ENCODE assay signal across 26 mouse cellular contexts in genomic region chr4:97829336-97830050, GRCm38 (mm10). TPM values are rescaled to one million over a fixed set of nuclear protein-coding genes. Genes with fewer than 3 reads are reported as not detected.
DNase-seq lines count a peak whose midpoint lies in the region; ATAC-seq and TF ChIP-seq lines count a peak whose summit lies in the region.
"Had no signal": no experiment of that assay in that cellular context is flagged by ENCODE, and none has a peak within 500 bp of the region (broad histone marks: within the 10 kb centered on the region; RNA-seq: fewer than 3 reads in every experiment).

No protein-coding gene starts in this region.

- TF ChIP-seq EP300 in heart, adult 2 months (IDR thresholded peaks at IDR 0.05; ENCODE audit: insufficient read depth, low read depth, low read length) = no peak
- no peak for TF ChIP-seq EP300 in MEL (IDR thresholded peaks at IDR 0.05; ENCODE audit: low read depth in 1 of 2, low read length in 2 of 2)

- intact Hi-C loops in heart, adult 2 months (cut with DNase I) = loop anchor here (2.0 kb wide), 1 partner anchor 23 kb away; no protein-coding TSS in a partner anchor
- intact Hi-C loops in heart, postnatal 14 days (cut with DNase I) = no loop called here

- no peak for TF ChIP-seq RAD21 in MEL (IDR thresholded peaks at IDR 0.05; ENCODE audit: low read depth, low read length)

- peaks cover 46% of the 10 kb centered on the region for H3K4me1 ChIP-seq in heart, embryonic 10.5 days
- peaks cover 15% of the 10 kb centered on the region for H3K4me1 ChIP-seq in heart, adult 2 months (ENCODE audit: control insufficient read depth, insufficient read depth, low read length)
- H3K4me1 ChIP-seq in heart, embryonic 15.5 days (replicated peaks) = peaks cover 74% of the 10 kb centered on the region
- peaks cover 33 to 38% of the 10 kb centered on the region in 2 experiments for H3K4me1 ChIP-seq in MEL (ENCODE audit: control insufficient read depth in 1 of 2, insufficient read depth in 2 of 2, low read length in 2 of 2)
- no peaks in the 10 kb centered on the region; the same call in 1 of the 2 replicates for H3K4me1 ChIP-seq in bone marrow, adult 2 months (ENCODE audit: control insufficient read depth, insufficient read depth, low read length)

- no peak overlapping the region for H3K9ac ChIP-seq in heart, adult 2 months (ENCODE audit: low read depth, low read length)
- H3K9ac ChIP-seq in heart, embryonic 15.5 days = no peak overlapping the region
- peak overlapping the region; percentile 58 for H3K9ac ChIP-seq in MEL (ENCODE audit: control insufficient read depth, low read depth, low read length, poor library complexity, severe bottlenecking)
- H3K9ac ChIP-seq: forebrain, embryonic 13.5 days; hindbrain, embryonic 14.5 days had no signal

- peaks cover 1% of the 10 kb centered on the region; the same call in 1 of the 2 replicates for H3K79me2 ChIP-seq in heart, adult 2 months (replicated peaks; ENCODE audit: control insufficient read depth, insufficient read depth, low read length)
- H3K79me2 ChIP-seq in MEL (ENCODE audit: control insufficient read depth, insufficient read depth, low read length, poor library complexity) = peaks cover 61% of the 10 kb centered on the region

- DNase-seq in heart, embryonic 10.5 days (ENCODE audit: low spot score) = no peak
- no peak for DNase-seq in heart, adult 2 months
- DNase-seq in heart, postnatal 14 days = no peak
- DNase-seq in MEL (ENCODE audit: low read depth, low spot score) = peak; percentile 78
- DNase-seq: adrenal gland, adult 8-10 months; adrenal gland, postnatal 25 days; B cell, adult 2 months; cerebellum, adult 18-20 months; cerebellum, adult 9-10 months; cerebellum, postnatal 14 days; gastrocnemius, postnatal 10 days; heart, postnatal 4 days; kidney, adult 2 months had no signal

- H3K36me3 ChIP-seq in heart, embryonic 10.5 days = no peaks in the 10 kb centered on the region
- peaks cover 29% of the 10 kb centered on the region for H3K36me3 ChIP-seq in heart, adult 2 months (ENCODE audit: control insufficient read depth, insufficient read depth, low read length)
- no peaks in the 10 kb centered on the region; the same call in 1 of the 2 replicates for H3K36me3 ChIP-seq in heart, embryonic 15.5 days
- H3K36me3 ChIP-seq in MEL (ENCODE audit: control insufficient read depth in 1 of 2, insufficient read depth in 2 of 2, low read length in 2 of 2) = peaks cover 8 to 78% of the 10 kb centered on the region in 2 experiments
- H3K36me3 ChIP-seq: forebrain, embryonic 10.5 days had no signal

- H3K27ac ChIP-seq in heart, embryonic 10.5 days = 0 out of 2 replicates have a peak overlapping the region, but pooled peaks have one; percentile 22
- no peak overlapping the region for H3K27ac ChIP-seq in heart, adult 2 months
- peak overlapping the region; percentile 42 for H3K27ac ChIP-seq in heart, embryonic 15.5 days
- H3K27ac ChIP-seq in MEL (ENCODE audit: control insufficient read depth, low read depth, low read length) = peak overlapping the region; percentile 97
- peak overlapping the region; percentile 33 for H3K27ac ChIP-seq in bone marrow, adult 2 months (ENCODE audit: control insufficient read depth, insufficient read depth, low read depth, low read length, poor library complexity)
- H3K27ac ChIP-seq: forebrain, embryonic 10.5 days; forebrain, embryonic 13.5 days; hindbrain, embryonic 14.5 days; hindbrain, postnatal 0 days had no signal

- TF ChIP-seq POLR2A in heart, adult 2 months (IDR thresholded peaks at IDR 0.05; ENCODE audit: insufficient read depth, low read depth, low read length) = no peak
- TF ChIP-seq POLR2A in MEL (IDR thresholded peaks at IDR 0.05; ENCODE audit: control insufficient read depth in 1 of 2, insufficient read depth in 1 of 2, low read depth in 1 of 2, low read length in 2 of 2, poor library complexity in 1 of 2) = peak; percentile 31 to 39; a peak in 1 of 4 replicates
- TF ChIP-seq POLR2A in bone marrow, adult 2 months (IDR thresholded peaks at IDR 0.05; ENCODE audit: borderline replicate concordance, control insufficient read depth, low read depth, low read length) = no peak

- whole genome bisulfite sequencing in heart, embryonic 10.5 days = 72% methylated on average over 11 of the region's 12 CpGs
- 82% methylated on average over 12 of the region's 12 CpGs for WGBS in heart, adult 2 months
- 81% methylated on average over 12 of the region's 12 CpGs for WGBS in heart, embryonic 15.5 days
- 76% methylated on average over 11 of the region's 12 CpGs for WGBS in bone marrow, adult 2 months

- TF ChIP-seq CTCF in heart, adult 2 months (IDR thresholded peaks at IDR 0.05) = no peak
- TF ChIP-seq CTCF in MEL (IDR thresholded peaks at IDR 0.05 in 2 of 3, conservative IDR thresholded peaks at IDR 0.05 in 1 of 3; ENCODE audit: control insufficient read depth in 1 of 3, insufficient read depth in 1 of 3, low read depth in 2 of 3, low read length in 3 of 3, poor library complexity in 1 of 3, severe bottlenecking in 1 of 3) = no peak
- no peak for TF ChIP-seq CTCF in bone marrow, adult 2 months (IDR thresholded peaks at IDR 0.05; ENCODE audit: control insufficient read depth, insufficient read depth, low read length)

- H3K27me3 ChIP-seq in heart, embryonic 10.5 days (ENCODE audit: insufficient read depth, poor library complexity, severe bottlenecking) = no peaks in the 10 kb centered on the region
- no peaks in the 10 kb centered on the region for H3K27me3 ChIP-seq in heart, adult 2 months (ENCODE audit: control insufficient read depth, insufficient read depth, low read length)
- H3K27me3 ChIP-seq in heart, embryonic 15.5 days = no peaks in the 10 kb centered on the region
- H3K27me3 ChIP-seq in MEL (ENCODE audit: control insufficient read depth in 1 of 2, insufficient read depth in 2 of 2, low read length in 2 of 2) = no peaks in the 10 kb centered on the region
- H3K27me3 ChIP-seq: CH12.LX; forebrain, embryonic 13.5 days had no signal

- no peak for ATAC-seq in heart, embryonic 15.5 days (replicated peaks; ENCODE audit: insufficient number of reproducible peaks, insufficient read depth, low FRiP score, low read depth)
- no peak for ATAC-seq in inflammation-experienced regulatory T-cells, adult 6 months
- ATAC-seq: activated CD4-positive, CD25-positive, alpha-beta regulatory T cell, adult 4 months; forebrain, embryonic 13.5 days; forebrain, embryonic 16.5 days; hindbrain, postnatal 0 days; intestine, postnatal 0 days had no signal

- no peak overlapping the region for H3K4me3 ChIP-seq in heart, embryonic 10.5 days
- H3K4me3 ChIP-seq in heart, adult 2 months = no peak overlapping the region
- no peak overlapping the region for H3K4me3 ChIP-seq in heart, embryonic 15.5 days
- H3K4me3 ChIP-seq in MEL (ENCODE audit: control insufficient read depth in 1 of 2, insufficient read depth in 1 of 2, low read depth in 2 of 2, low read length in 2 of 2) = peak overlapping the region in 1 of 2 experiments; percentile 50; a peak in 3 of 4 replicates
- H3K4me3 ChIP-seq in bone marrow, adult 2 months (replicated peaks; ENCODE audit: control insufficient read depth, low read depth, low read length) = no peak overlapping the region
- H3K4me3 ChIP-seq: forebrain, embryonic 10.5 days; forebrain, embryonic 13.5 days had no signal

- no peak overlapping the region for H3K4me2 ChIP-seq in heart, embryonic 15.5 days
- H3K4me2 ChIP-seq: forebrain, embryonic 13.5 days; hindbrain, embryonic 14.5 days had no signal

- H3K9me3 ChIP-seq in heart, embryonic 10.5 days = no peaks in the 10 kb centered on the region
- H3K9me3 ChIP-seq in heart, embryonic 15.5 days (replicated peaks) = no peaks in the 10 kb centered on the region
- H3K9me3 ChIP-seq in MEL (replicated peaks; ENCODE audit: insufficient read depth, low read length) = no peaks in the 10 kb centered on the region
- H3K9me3 ChIP-seq: forebrain, embryonic 13.5 days had no signal

TF ChIP-seq in MEL, 35 proteins besides CTCF, POLR2A, EP300 and RAD21 (continues in another document):
- TF ChIP-seq SIN3A (IDR thresholded peaks at IDR 0.05; ENCODE audit: low read length) (no peak), MXI1 (IDR thresholded peaks at IDR 0.05; ENCODE audit: low read depth, low read length) (0 out of 2 replicates have a peak, but pooled peaks have one; percentile 65), USF1 (IDR thresholded peaks at IDR 0.05; ENCODE audit: low read depth, low read length) (peak; percentile 78), UBTF (IDR thresholded peaks at IDR 0.05; ENCODE audit: borderline replicate concordance, insufficient read depth, low read depth, low read length) (0 out of 2 replicates have a peak, but pooled peaks have one; percentile 19), MAX (IDR thresholded peaks at IDR 0.05; ENCODE audit: low read length) (peak; percentile 82), ZC3H11A (IDR thresholded peaks at IDR 0.05; ENCODE audit: low read depth, low read length) (no peak), ELF1 (IDR thresholded peaks at IDR 0.05; ENCODE audit: low read depth, low read length) (no peak), NELFE (IDR thresholded peaks at IDR 0.05; ENCODE audit: low read depth, low read length) (no peak)

RNA-seq across cellular contexts. Expression of gene E130114P18Rik, which starts 51.6 kb away (rescaled TPM):
- polyA plus RNA-seq in heart, embryonic 10.5 days (2016; fragmentation: Nextera tagmentation; extraction: Ambion mirVana) = 0.33 and 1.1 TPM in 2 replicates
- total RNA-seq in heart, adult 2 months (2021) = not detected
- polyA plus RNA-seq in heart, adult 2 months (2012; rRNA removed) = 0.15 TPM in 1 of 2 replicates, not detected in the other
- 0.25 and 0.30 TPM in 2 replicates for polyA plus RNA-seq in heart, embryonic 15.5 days (2015; fragmentation: Nextera tagmentation; extraction: Ambion mirVana)
- not detected for total RNA-seq in heart, postnatal 14 days (2021)
- not detected in 2 replicates for total RNA-seq in MEL (2012; rRNA removed)
- not detected for polyA plus RNA-seq in MEL (2012; ENCODE audit: insufficient read depth in 1 of 2, insufficient read length in 2 of 2, low read depth in 1 of 2, low replicate concordance in 2 of 2, missing spikeins in 1 of 2)
- polyA plus RNA-seq in bone marrow, adult 2 months (2011; ENCODE audit: insufficient read depth, insufficient read length, low replicate concordance, missing spikeins) = not detected in 2 replicates
- not detected for polyA plus RNA-seq in inflammation-experienced regulatory T-cells, adult 6 months (2017; shearing (Covaris generic))
- total RNA-seq: CH12.LX; granulocyte monocyte progenitor cell, adult 5-6 weeks; heart, postnatal 4 days had no signal
- polyA plus RNA-seq: activated CD4-positive, CD25-positive, alpha-beta regulatory T cell, adult 4 months; G1E had no signal

RNA-seq across cellular contexts. Expression of gene Nfia, which starts 57.0 kb away (rescaled TPM):
- polyA plus RNA-seq in heart, embryonic 10.5 days (2016; fragmentation: Nextera tagmentation; extraction: Ambion mirVana) = 14.4 and 19.6 TPM in 2 replicates
- 100 to 1,000 TPM; 126 to 128 TPM for total RNA-seq in heart, adult 2 months (2021)
- polyA plus RNA-seq in heart, adult 2 months (2012; rRNA removed) = 70.3 and 75.6 TPM in 2 replicates
- polyA plus RNA-seq in heart, embryonic 15.5 days (2015; fragmentation: Nextera tagmentation; extraction: Ambion mirVana) = 46.8 and 47.9 TPM in 2 replicates
- total RNA-seq in heart, postnatal 14 days (2021) = 100 to 1,000 TPM; 159 to 170 TPM
- total RNA-seq in MEL (2012; rRNA removed) = 10.2 and 16.4 TPM in 2 replicates
- 10 to 100 TPM; 13.4 to 20.5 TPM for polyA plus RNA-seq in MEL (2012; ENCODE audit: insufficient read depth in 1 of 2, insufficient read length in 2 of 2, low read depth in 1 of 2, low replicate concordance in 2 of 2, missing spikeins in 1 of 2)
- 5.8 and 6.1 TPM in 2 replicates for polyA plus RNA-seq in bone marrow, adult 2 months (2011; ENCODE audit: insufficient read depth, insufficient read length, low replicate concordance, missing spikeins)
- 10 to 100 TPM; 11.0 to 19.2 (median 15.7) TPM for polyA plus RNA-seq in inflammation-experienced regulatory T-cells, adult 6 months (2017; shearing (Covaris generic))
- total RNA-seq: CH12.LX had no signal

Comparison
In these comparisons a context has a peak if more than half of its experiments do, and no peak if none do; other contexts are left out.
1. POLR2A ChIP-seq: peak in MEL (2 of 2); none in heart, adult 2 months (single experiment) and bone marrow, adult 2 months (single experiment).